Mouse (Mus musculus) limb, embryonic 12.5 days (tissue): ENCODE data around the gene Rab4a. TPM values are rescaled to one million over a fixed set of nuclear protein-coding genes. Genes with fewer than 3 reads are reported as not detected.

Source experiments
- ATAC-seq: fragments of 200-750 bp; cut with Nextera tagmentation; 2 replicates; pipeline ENCODE4 v1.8.0; 2017; ENCODE audit warnings: low read depth, moderate TSS enrichment; ENCODE audit not compliant: insufficient number of reproducible peaks, insufficient read depth, low FRiP score, low TSS enrichment
- H3K27ac ChIP-seq: fragments of 300-500 bp; sonication (generic); 2 replicates; pipeline ENCODE4 v1.5.1; 2016; ENCODE audit warnings: mild to moderate bottlenecking, moderate library complexity
- H3K27me3 ChIP-seq: fragments of 300-500 bp; sonication (generic); 2 replicates; pipeline ENCODE4 v1.6.1; 2016; ENCODE audit warnings: mild to moderate bottlenecking, moderate library complexity
- H3K36me3 ChIP-seq: fragments of 300-500 bp; sonication (generic); 2 replicates; pipeline ENCODE4 v1.6.1; 2016; ENCODE audit warnings: mild to moderate bottlenecking, moderate library complexity
- H3K4me1 ChIP-seq: fragments of 300-500 bp; sonication (generic); replicated peaks from 2 replicates; pipeline ENCODE4 v1.6.1; 2016
- H3K4me2 ChIP-seq: fragments of 300-500 bp; sonication (generic); 2 replicates; pipeline ENCODE4 v1.6.1; 2016; ENCODE audit warnings: mild to moderate bottlenecking, moderate library complexity
- H3K4me3 ChIP-seq: fragments of 300-500 bp; sonication (generic); replicated peaks from 2 replicates; pipeline ENCODE4 v1.5.1; 2016; ENCODE audit warnings: mild to moderate bottlenecking
- H3K9ac ChIP-seq: fragments of 300-500 bp; sonication (generic); replicated peaks from 2 replicates; pipeline ENCODE4 v1.6.1; 2016; ENCODE audit warnings: mild to moderate bottlenecking, moderate library complexity
- H3K9me3 ChIP-seq: fragments of 300-500 bp; sonication (generic); 2 replicates; pipeline ENCODE4 v1.6.1; 2016; ENCODE audit warnings: mild to moderate bottlenecking, moderate library complexity
- WGBS: fragments of 180-500 bp; shearing (Covaris S2); methylation state at CpG from one replicate; pipeline ENCODE4 v1.1.7; 2016; 5-methylcytosine and 5-hydroxymethylcytosine counted together
- polyA plus RNA-seq: library from polyadenylated mRNA; unstranded; fragments of >200 nt; fragmentation: Nextera tagmentation; extraction: Ambion mirVana; gene quantifications from 2 replicates; pipeline ENCODE4 v1.2.1, GENCODE M21; 2016

The Rab4a gene
- polyA plus RNA-seq, 1 experiment from 2014 or later: 56.3 TPM

DNA sequence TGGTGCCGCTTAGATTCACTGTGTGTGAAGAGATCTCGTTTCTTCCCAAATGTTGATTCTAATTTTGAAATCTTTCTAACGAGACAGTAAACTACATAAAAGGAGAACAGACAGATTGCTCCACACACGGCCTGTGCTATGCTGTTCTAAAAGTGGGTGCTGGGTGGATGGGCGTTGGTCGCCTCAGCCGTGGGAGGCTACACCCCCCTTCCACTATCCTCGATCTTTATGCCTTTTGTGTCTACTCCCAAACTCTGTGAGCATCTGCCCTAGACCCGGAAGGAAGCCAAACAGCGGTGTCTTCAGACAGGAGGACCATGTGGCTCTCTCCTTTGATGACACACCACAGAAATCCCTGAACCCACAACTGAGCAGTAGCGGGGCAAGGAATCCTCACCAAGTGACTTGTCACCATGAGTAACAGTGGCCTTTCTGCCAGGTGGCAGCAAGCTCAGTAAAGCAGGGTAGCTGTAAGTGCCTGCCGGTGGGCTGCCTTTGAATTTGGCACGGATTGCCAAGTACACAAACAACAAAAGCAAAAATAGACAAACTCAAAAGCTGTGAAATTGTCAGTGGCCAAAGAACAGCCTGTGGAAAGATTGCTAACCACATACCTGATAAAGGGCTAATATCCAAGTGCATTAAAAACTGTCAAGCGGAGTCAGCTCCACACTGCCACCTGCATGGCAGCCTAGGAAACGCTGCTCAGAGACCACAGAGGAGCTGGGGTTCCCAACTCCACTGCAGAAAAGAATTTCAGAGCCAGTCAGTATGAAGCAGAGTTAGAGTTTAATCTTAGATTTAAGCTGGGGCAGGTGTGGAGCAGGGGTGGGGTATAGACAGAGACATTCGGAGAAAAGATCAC, 37.1 kb upstream of the Rab4a start:
- ATAC-seq: no peak
- no peaks in the 10 kb centered on the region for H3K27me3 ChIP-seq
- no peaks in the 10 kb centered on the region for H3K36me3 ChIP-seq
- WGBS: 66% methylated on average over 16 of the region's 16 CpGs
- H3K4me1 ChIP-seq: peaks cover 7% of the 10 kb centered on the region
- H3K4me3 ChIP-seq: no peak overlapping the region
- no peak overlapping the region for H3K9ac ChIP-seq
- H3K27ac ChIP-seq: no peak overlapping the region
- no peaks in the 10 kb centered on the region for H3K9me3 ChIP-seq
- H3K4me2 ChIP-seq: no peak overlapping the region

DNA sequence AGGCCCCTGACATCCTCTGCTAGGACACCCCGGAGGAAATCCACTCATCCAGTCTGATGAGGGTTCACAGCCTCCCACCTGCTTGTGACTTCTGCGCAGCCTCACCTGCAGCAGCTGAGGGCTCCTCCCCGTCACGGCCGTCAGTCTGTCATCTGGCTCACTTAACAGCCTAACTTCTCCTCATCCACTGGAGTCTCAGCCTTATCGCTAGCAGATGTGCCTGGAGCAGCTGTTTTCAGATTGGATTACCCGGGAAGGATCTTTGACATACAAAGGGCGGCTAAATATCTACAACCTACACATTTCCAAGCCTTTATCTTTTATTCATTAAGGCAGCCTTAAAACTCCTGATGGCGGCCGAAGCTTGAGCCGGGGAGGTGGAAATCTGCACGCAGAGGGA, 32.3 kb upstream of the Rab4a start:
- Histone ChIP-seq H3K9ac (no peak overlapping the region; the same call in 1 of the 2 replicates), H3K4me2 (no peak overlapping the region), H3K27ac (no peak overlapping the region; the same call in 1 of the 2 replicates), H3K36me3 (no peaks in the 10 kb centered on the region), H3K4me3 (no peak overlapping the region), H3K9me3 (no peaks in the 10 kb centered on the region), H3K4me1 (peaks cover 8% of the 10 kb centered on the region), H3K27me3 (no peaks in the 10 kb centered on the region)
- 39% methylated on average over 12 of the region's 12 CpGs for WGBS
- no peak for ATAC-seq

DNA sequence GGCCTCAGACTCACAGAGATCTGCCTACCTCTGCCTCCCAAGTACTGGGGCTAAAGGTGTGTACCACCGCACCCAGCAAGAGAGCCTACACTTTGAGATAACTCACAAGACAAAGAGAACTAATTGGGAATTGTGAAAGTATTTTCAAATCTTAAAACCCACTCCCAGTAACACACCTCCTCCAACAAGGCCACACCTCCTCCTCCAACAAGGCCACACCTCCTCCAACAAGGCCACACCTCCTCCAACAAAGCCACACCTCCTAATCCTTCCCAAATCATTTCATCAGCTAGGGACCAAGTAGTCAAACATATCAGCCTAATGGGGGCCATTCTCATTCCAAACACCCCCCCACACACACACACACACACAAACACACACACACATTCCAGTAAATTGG, 31.3 kb upstream of the Rab4a start:
- Histone ChIP-seq H3K4me3 (no peak overlapping the region), H3K9me3 (no peaks in the 10 kb centered on the region), H3K27ac (no peak overlapping the region), H3K36me3 (no peaks in the 10 kb centered on the region), H3K4me1 (peaks cover 8% of the 10 kb centered on the region), H3K4me2 (no peak overlapping the region), H3K27me3 (no peaks in the 10 kb centered on the region), H3K9ac (no peak overlapping the region)
- ATAC-seq: no peak
- 100% methylated on average over 1 of the region's 1 CpGs for WGBS

DNA sequence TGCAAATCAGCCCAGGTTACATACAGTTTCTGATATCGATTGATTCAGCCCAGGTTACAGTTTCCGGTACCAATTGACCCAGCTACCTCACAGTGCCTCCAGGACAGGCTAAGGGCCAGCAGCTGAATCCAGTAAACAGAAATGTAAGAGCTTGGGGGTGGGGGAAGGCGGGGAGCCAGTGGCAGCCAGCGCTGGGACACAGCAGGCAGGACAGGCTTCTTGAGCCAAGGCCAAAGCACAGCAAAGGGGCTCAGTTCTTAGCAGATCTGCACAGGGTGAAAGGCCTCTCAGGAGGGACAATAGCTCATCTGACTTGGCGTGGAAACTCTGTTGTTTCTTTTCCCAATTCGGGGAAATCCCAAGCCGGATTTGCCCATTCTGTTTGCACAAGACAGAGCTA, 28.5 kb upstream of the Rab4a start:
- Histone ChIP-seq H3K27me3 (0 out of 2 replicates have a peak, but pooled peaks cover 4% of the 10 kb centered on the region), H3K4me3 (no peak overlapping the region), H3K9me3 (no peaks in the 10 kb centered on the region), H3K4me1 (peaks cover 17% of the 10 kb centered on the region), H3K4me2 (no peak overlapping the region), H3K27ac (no peak overlapping the region), H3K36me3 (no peaks in the 10 kb centered on the region), H3K9ac (no peak overlapping the region; the same call in 1 of the 2 replicates)
- no peak for ATAC-seq
- WGBS: 59% methylated on average over 7 of the region's 7 CpGs

DNA sequence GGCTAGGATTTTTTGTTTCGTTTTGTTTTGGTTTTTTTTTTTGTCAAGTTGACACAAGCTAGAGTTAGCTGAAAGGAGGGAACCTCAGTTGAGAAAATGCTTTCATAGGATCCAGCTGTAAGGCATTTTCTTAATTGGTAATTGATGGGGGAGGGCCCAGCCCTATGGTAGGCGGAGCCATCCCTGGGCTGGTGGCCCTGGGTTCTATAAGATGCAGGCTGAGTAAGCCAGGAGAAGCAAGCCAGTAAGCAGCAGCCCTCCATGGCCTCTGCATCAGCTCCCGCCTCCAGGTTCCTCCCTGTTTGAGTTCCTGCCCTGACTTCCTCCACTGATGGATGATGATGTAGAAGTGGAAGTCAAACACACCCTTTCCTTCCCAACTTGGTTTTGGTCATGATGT, 25.3 kb upstream of the Rab4a start:
- peaks cover 12% of the 10 kb centered on the region for H3K4me1 ChIP-seq
- H3K9me3 ChIP-seq: no peaks in the 10 kb centered on the region
- WGBS: 57% methylated on average over 3 of the region's 3 CpGs
- H3K27ac ChIP-seq: no peak overlapping the region
- no peak overlapping the region for H3K9ac ChIP-seq
- H3K4me3 ChIP-seq: no peak overlapping the region
- 0 out of 2 replicates have a peak, but pooled peaks cover 4% of the 10 kb centered on the region for H3K27me3 ChIP-seq
- no peak overlapping the region for H3K4me2 ChIP-seq
- no peaks in the 10 kb centered on the region for H3K36me3 ChIP-seq
- no peak for ATAC-seq

DNA sequence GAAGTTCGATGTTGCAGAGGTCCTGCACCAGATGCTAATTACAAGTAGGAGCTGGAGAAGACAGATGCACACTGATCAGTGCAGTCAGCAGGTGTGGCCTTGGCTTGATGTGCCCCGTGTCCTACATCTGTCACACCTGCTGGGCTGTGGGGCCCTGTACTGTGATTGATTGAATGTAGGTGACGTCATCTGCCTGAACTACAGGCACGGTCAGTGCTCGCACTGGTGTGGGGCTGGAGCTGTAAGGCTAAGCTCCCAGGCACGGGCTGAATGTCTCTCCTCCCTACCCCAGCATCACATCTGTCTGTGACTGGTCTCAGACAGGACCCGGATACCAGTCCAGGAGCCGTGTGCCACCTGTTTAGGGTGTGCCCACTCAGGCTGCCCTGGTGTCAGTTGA, 24.5 kb upstream of the Rab4a start:
- Histone ChIP-seq H3K27me3 (0 out of 2 replicates have a peak, but pooled peaks cover 4% of the 10 kb centered on the region), H3K4me3 (no peak overlapping the region), H3K9me3 (no peaks in the 10 kb centered on the region), H3K9ac (no peak overlapping the region), H3K4me1 (peaks cover 12% of the 10 kb centered on the region), H3K4me2 (no peak overlapping the region), H3K27ac (no peak overlapping the region), H3K36me3 (no peaks in the 10 kb centered on the region)
- no peak for ATAC-seq
- WGBS: 34% methylated on average over 8 of the region's 8 CpGs

DNA sequence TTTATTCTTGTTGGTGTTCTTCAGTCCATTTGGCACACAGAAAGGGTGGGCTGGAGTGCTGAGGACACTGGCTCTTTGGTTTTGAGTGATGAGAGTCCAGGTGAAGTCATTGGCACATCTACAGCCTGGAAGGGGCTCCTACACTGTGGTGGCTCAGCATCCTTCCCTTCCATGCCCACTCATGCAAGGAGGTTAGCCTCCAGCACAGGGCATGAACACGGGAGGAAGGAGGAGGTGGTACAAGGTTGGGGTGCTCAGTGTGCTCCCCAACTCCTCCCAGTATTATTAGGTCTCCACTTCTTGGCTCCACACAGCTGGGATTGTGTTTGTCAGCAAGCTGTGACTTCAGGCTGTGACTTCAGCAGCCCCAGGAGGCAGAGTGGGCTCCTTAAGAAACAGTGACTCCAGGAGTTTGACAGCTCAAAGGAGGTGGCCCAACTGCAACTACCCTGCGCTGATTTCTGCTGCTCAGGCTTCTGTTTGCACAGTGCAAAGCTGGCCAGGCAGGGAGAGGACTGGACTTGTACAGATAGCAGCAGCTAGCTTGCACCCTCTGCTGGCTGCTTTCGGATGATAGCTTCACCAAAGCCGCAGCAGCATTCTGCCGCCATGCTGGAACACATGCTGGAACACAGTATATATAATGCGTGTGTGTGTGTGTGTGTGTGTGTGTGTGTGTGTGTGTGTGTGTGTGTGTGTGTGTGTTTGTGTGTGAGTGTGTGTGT, 22.1 kb upstream of the Rab4a start:
- peak; percentile 78 for ATAC-seq
- Histone ChIP-seq H3K9me3 (no peaks in the 10 kb centered on the region), H3K36me3 (no peaks in the 10 kb centered on the region), H3K4me2 (no peak overlapping the region), H3K27ac (no peak overlapping the region), H3K27me3 (0 out of 2 replicates have a peak, but pooled peaks cover 12% of the 10 kb centered on the region), H3K9ac (no peak overlapping the region), H3K4me1 (peaks cover 12% of the 10 kb centered on the region), H3K4me3 (no peak overlapping the region)
- 9% methylated on average over 6 of the region's 6 CpGs for WGBS

DNA sequence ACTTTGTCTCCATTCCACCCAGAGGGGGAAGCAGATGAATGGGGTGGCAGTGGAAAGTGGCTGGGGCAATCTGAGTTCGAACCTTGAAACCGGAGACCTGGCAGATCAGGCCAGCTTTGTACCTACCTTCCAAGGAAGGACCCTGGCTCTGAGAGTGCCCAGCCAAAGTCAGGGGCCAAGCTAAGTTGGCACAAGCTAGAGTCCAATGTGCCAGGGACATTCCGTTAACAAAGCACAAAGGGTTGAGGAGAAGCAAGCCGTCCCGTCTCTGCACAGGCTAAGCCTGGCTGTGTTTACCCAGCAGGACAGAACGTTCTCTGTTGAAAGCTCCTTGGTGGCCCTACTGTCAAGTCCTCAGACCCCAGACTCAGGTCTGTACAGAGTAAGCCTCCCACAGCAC, 19.6 kb upstream of the Rab4a start:
- H3K4me3 ChIP-seq: no peak overlapping the region
- 83% methylated on average over 6 of the region's 6 CpGs for WGBS
- no peak for ATAC-seq
- no peaks in the 10 kb centered on the region for H3K9me3 ChIP-seq
- no peak overlapping the region for H3K4me2 ChIP-seq
- H3K36me3 ChIP-seq: no peaks in the 10 kb centered on the region
- H3K27ac ChIP-seq: no peak overlapping the region
- H3K4me1 ChIP-seq: peaks cover 6% of the 10 kb centered on the region
- no peak overlapping the region for H3K9ac ChIP-seq
- 0 out of 2 replicates have a peak, but pooled peaks cover 12% of the 10 kb centered on the region for H3K27me3 ChIP-seq

DNA sequence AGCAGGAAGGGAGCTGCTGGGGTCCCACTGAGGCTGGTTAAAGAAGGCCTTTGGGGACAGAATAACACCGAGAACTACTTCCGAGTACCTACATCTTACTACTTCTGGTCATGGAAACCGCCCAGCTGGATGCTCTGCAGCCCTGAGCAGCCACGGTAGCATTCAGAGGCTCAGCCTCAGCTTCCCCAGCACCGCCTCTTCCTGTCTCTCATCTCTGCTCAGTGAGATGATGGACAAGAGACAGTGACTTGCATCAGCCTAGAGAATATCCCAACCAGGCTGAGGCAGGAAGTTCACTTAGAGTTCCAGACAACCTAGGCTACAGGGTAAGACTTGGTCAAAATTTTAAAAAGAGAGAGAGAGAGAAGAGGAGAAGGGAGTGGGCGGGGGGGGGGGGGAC, 19.1 kb upstream of the Rab4a start:
- Histone ChIP-seq H3K4me3 (no peak overlapping the region), H3K4me2 (no peak overlapping the region), H3K36me3 (no peaks in the 10 kb centered on the region), H3K27ac (no peak overlapping the region), H3K4me1 (0 out of 2 replicates have a peak, but pooled peaks cover 2% of the 10 kb centered on the region), H3K27me3 (0 out of 2 replicates have a peak, but pooled peaks cover 8% of the 10 kb centered on the region), H3K9me3 (no peaks in the 10 kb centered on the region), H3K9ac (no peak overlapping the region)
- WGBS: 82% methylated on average over 6 of the region's 6 CpGs
- no peak for ATAC-seq

DNA sequence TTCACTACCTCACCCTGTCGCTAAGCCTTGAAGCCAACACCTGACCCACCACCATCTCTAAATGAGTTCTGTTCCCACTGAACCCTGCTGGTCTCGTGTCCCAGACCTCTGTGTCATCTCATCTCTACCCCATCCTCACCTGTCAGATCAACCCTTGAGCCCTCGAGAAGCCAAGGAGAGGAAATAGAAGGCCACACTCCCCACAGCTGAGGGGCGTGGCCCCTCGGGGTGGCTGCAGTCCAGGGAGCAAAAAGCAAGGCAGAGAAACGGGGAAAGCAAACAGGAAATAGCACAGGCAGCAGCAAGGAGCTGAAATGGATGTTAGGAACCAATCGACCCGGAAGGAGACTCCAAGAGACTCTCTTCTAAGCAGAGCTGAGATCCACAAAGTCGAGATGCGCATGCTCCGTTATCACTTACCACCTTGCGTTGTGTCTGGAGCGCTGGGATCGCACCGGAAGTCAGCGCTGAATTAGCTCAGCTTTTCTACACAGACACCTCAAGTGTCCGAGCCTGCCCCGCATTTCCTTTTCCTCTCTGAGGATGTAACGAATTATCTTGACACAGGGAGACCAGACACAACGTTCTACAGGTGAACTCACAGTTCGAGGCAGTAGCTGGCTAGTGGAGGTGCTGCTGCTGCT, 18.4 kb upstream of the Rab4a start:
- Histone ChIP-seq H3K27ac (no peak overlapping the region), H3K9ac (no peak overlapping the region), H3K36me3 (no peaks in the 10 kb centered on the region), H3K4me2 (peak overlapping the region; percentile 8; the same call in 1 of the 2 replicates), H3K4me1 (0 out of 2 replicates have a peak, but pooled peaks cover 2% of the 10 kb centered on the region), H3K27me3 (0 out of 2 replicates have a peak, but pooled peaks cover 8% of the 10 kb centered on the region), H3K9me3 (no peaks in the 10 kb centered on the region), H3K4me3 (no peak overlapping the region)
- no peak for ATAC-seq
- whole genome bisulfite sequencing: 54% methylated on average over 21 of the region's 21 CpGs
